Mouse (Mus musculus): ENCODE data around the gene Kif23.

DNA sequence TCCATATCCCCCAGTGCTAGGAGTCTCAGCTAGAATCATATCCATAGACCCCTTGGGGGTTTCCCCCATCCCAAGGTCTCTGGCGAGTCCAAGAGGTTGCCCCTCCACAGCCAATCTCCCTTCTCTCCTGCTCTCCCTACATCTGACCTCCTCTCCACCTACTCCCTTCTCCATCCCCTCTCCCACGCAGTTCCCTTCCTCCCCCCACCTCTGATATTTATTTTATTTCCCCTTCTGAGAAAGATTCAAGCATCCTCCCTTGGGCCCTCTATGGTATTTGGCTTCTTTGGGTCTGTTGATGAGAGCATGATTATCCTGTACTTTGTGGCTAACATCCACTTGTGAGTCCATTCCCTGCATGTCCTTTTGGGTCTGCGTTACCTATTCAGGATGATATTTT, 38.2 kb downstream of the Kif23 start:
- no peak for TF ChIP-seq MYOG (IDR thresholded peaks at IDR 0.05; ENCODE audit: control insufficient read depth, extremely low read depth, insufficient read length)
- TF ChIP-seq CTCF (IDR thresholded peaks at IDR 0.05; ENCODE audit: control insufficient read depth, insufficient read depth, insufficient read length): no peak

All from C2C12 (cell line).